10 mouse cellular contexts compared by ENCODE assay signal in the genomic region with DNA sequence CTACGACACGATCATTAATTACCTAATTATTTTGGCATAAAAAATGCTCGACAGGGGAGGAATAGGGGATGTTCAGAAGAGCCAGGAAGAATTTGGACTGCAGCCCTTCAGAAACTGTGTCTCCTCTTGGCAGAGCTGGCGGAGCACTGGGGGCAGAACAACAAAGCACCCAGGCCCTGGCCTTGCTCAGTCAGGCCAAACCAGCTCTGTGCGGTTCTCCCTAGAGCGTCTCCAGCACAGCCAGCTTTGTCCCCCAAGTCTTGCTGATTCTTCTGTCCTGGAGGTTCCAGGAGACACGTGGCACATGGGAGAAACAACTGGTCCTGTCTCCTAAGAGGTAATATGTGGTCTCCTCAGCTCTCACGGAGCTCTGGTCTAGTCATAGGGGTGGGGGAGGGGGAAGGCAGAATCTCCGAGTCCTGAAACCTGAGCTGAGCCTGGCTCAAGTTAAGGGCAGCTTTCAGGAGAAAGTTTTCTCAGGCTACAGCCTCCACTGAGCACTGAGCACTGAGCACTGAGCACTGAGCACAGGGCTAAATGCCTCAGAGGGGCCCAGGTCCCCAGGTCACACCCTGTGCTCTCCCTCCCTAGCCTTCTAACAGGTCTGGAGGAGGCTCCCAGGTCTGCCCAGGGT. TPM values are rescaled to one million over a fixed set of nuclear protein-coding genes. Genes with fewer than 3 reads are reported as not detected.
A peak's percentile ranks its signal among the peaks of the same experiment; 100 is the strongest.
DNase-seq lines count a peak whose midpoint lies in the region; ATAC-seq and TF ChIP-seq lines count a peak whose summit lies in the region.
"Had no signal": no experiment of that assay in that cellular context is flagged by ENCODE, and none has a peak within 500 bp of the region (broad histone marks: within the 10 kb centered on the region; RNA-seq: fewer than 3 reads in every experiment).

No protein-coding gene starts in this region.

- DNase-seq in heart, embryonic 10.5 days (ENCODE audit: low spot score), result no peak
- DNase-seq in heart, adult 2 months, result no peak
- peak; percentile 83 for DNase-seq in embryo, embryonic 10.5 days (ENCODE audit: low spot score)
- DNase-seq in hindbrain, postnatal 0 days (ENCODE audit: low spot score), result peak; percentile 71
- DNase-seq in midbrain, embryonic 10.5 days (ENCODE audit: low spot score), result no peak
- DNase-seq in B cell, adult 2 months, result no peak
- DNase-seq in thymus, postnatal 14 days, result no peak
- DNase-seq: cerebellum, adult 11-12 months had no signal

- H3K27ac ChIP-seq in heart, embryonic 10.5 days, result peak overlapping the region; percentile 73
- H3K27ac ChIP-seq in heart, adult 2 months, result no peak overlapping the region
- peak overlapping the region; percentile 76 for H3K27ac ChIP-seq in hindbrain, postnatal 0 days
- peak overlapping the region; percentile 68 for H3K27ac ChIP-seq in midbrain, embryonic 10.5 days (replicated peaks)
- H3K27ac ChIP-seq: liver, embryonic 15.5 days had no signal

- no peak overlapping the region for H3K4me3 ChIP-seq in heart, embryonic 10.5 days
- H3K4me3 ChIP-seq in heart, adult 2 months, result no peak overlapping the region
- no peak overlapping the region for H3K4me3 ChIP-seq in hindbrain, postnatal 0 days (ENCODE audit: low read length)
- no peak overlapping the region for H3K4me3 ChIP-seq in midbrain, embryonic 10.5 days
- H3K4me3 ChIP-seq: liver, embryonic 15.5 days had no signal

- H3K36me3 ChIP-seq in heart, embryonic 10.5 days, result peaks cover 12% of the 10 kb centered on the region
- no peaks in the 10 kb centered on the region for H3K36me3 ChIP-seq in heart, adult 2 months (ENCODE audit: control insufficient read depth, insufficient read depth, low read length)
- no peaks in the 10 kb centered on the region for H3K36me3 ChIP-seq in hindbrain, postnatal 0 days (ENCODE audit: insufficient read depth, low read length)
- no peaks in the 10 kb centered on the region for H3K36me3 ChIP-seq in midbrain, embryonic 10.5 days
- H3K36me3 ChIP-seq: liver, embryonic 15.5 days had no signal

- no peaks in the 10 kb centered on the region for H3K79me2 ChIP-seq in heart, adult 2 months (replicated peaks; ENCODE audit: control insufficient read depth, insufficient read depth, low read length)

- no peak for TF ChIP-seq EP300 in heart, adult 2 months (IDR thresholded peaks at IDR 0.05; ENCODE audit: insufficient read depth, low read depth, low read length)

- no peak overlapping the region for H3K4me2 ChIP-seq in hindbrain, postnatal 0 days (ENCODE audit: low read depth, low read length)
- H3K4me2 ChIP-seq: liver, embryonic 15.5 days had no signal

- intact Hi-C loops in heart, adult 2 months (cut with DNase I), result no loop called here

- no peak overlapping the region for H3K9ac ChIP-seq in heart, adult 2 months (ENCODE audit: low read depth, low read length)
- no peak overlapping the region for H3K9ac ChIP-seq in hindbrain, postnatal 0 days (replicated peaks; ENCODE audit: low read length)
- H3K9ac ChIP-seq: liver, embryonic 15.5 days had no signal

- TF ChIP-seq POLR2A in heart, adult 2 months (IDR thresholded peaks at IDR 0.05; ENCODE audit: insufficient read depth, low read depth, low read length), result no peak

- H3K9me3 ChIP-seq in heart, embryonic 10.5 days, result no peaks in the 10 kb centered on the region
- H3K9me3 ChIP-seq in hindbrain, postnatal 0 days (ENCODE audit: low read length), result no peaks in the 10 kb centered on the region
- no peaks in the 10 kb centered on the region for H3K9me3 ChIP-seq in midbrain, embryonic 10.5 days (replicated peaks)
- H3K9me3 ChIP-seq: liver, embryonic 15.5 days had no signal

- 40% methylated on average over 9 of the region's 9 CpGs for WGBS in heart, embryonic 10.5 days
- WGBS in heart, adult 2 months, result 67% methylated on average over 9 of the region's 9 CpGs
- 21% methylated on average over 9 of the region's 9 CpGs for WGBS in hindbrain, postnatal 0 days
- 37% methylated on average over 9 of the region's 9 CpGs for WGBS in midbrain, embryonic 10.5 days

- peak; percentile 65; the same call in 1 of the 2 replicates for ATAC-seq in hindbrain, postnatal 0 days
- ATAC-seq in erythroid progenitor cell, adult 5-6 weeks (replicated peaks; ENCODE audit: low FRiP score, poor library complexity, severe bottlenecking), result no peak

- no peaks in the 10 kb centered on the region for H3K27me3 ChIP-seq in heart, embryonic 10.5 days (ENCODE audit: insufficient read depth, poor library complexity, severe bottlenecking)
- no peaks in the 10 kb centered on the region for H3K27me3 ChIP-seq in heart, adult 2 months (ENCODE audit: control insufficient read depth, insufficient read depth, low read length)
- no peaks in the 10 kb centered on the region for H3K27me3 ChIP-seq in hindbrain, postnatal 0 days (ENCODE audit: insufficient read depth, low read length)
- H3K27me3 ChIP-seq in midbrain, embryonic 10.5 days (ENCODE audit: low read depth, poor library complexity, severe bottlenecking), result no peaks in the 10 kb centered on the region
- H3K27me3 ChIP-seq: liver, embryonic 15.5 days had no signal

- H3K4me1 ChIP-seq in heart, embryonic 10.5 days, result peaks cover 65% of the 10 kb centered on the region
- H3K4me1 ChIP-seq in heart, adult 2 months (ENCODE audit: control insufficient read depth, insufficient read depth, low read length), result no peaks in the 10 kb centered on the region; the same call in 1 of the 2 replicates
- peaks cover 26% of the 10 kb centered on the region for H3K4me1 ChIP-seq in hindbrain, postnatal 0 days (ENCODE audit: insufficient read depth, low read length)
- peaks cover 57% of the 10 kb centered on the region for H3K4me1 ChIP-seq in midbrain, embryonic 10.5 days

- TF ChIP-seq CTCF in heart, adult 2 months (IDR thresholded peaks at IDR 0.05), result no peak
- no peak for TF ChIP-seq CTCF in hindbrain, postnatal 0 days (IDR thresholded peaks at IDR 0.05; ENCODE audit: low read depth)

RNA-seq across cellular contexts. Expression of gene Nav1, which starts 43.2 kb away (rescaled TPM):
- 26.5 and 33.0 TPM in 2 replicates for polyA plus RNA-seq in heart, embryonic 10.5 days (2016; fragmentation: Nextera tagmentation; extraction: Ambion mirVana)
- total RNA-seq in heart, adult 2 months (2021), result 10 to 100 TPM; 19.1 to 20.7 TPM
- 15.2 and 16.8 TPM in 2 replicates for polyA plus RNA-seq in heart, adult 2 months (2012; rRNA removed)
- total RNA-seq in hindbrain, postnatal 0 days (2014; rRNA removed), result 90.0 and 106 TPM in 2 replicates
- polyA plus RNA-seq in hindbrain, postnatal 0 days (2015; fragmentation: Nextera tagmentation; extraction: Ambion mirVana), result 38.6 and 39.9 TPM in 2 replicates
- polyA plus RNA-seq in midbrain, embryonic 10.5 days (2016; fragmentation: Nextera tagmentation; extraction: Ambion mirVana), result 14.5 and 16.5 TPM in 2 replicates
- 4.3 and 11.7 TPM in 2 replicates for total RNA-seq in erythroid progenitor cell, adult 5-6 weeks (2015; ENCODE audit: low replicate concordance)
- 1.1 and 2.6 TPM in 2 replicates for total RNA-seq in erythroid progenitor cell, adult 5-6 weeks (2017; ENCODE audit: low replicate concordance)

Comparison
In these comparisons a context has a peak if more than half of its experiments do, and no peak if none do; other contexts are left out.
1. DNase-seq: peak in embryo, embryonic 10.5 days (single experiment) and hindbrain, postnatal 0 days (single experiment); none in heart, embryonic 10.5 days (single experiment), heart, adult 2 months (0 of 2), midbrain, embryonic 10.5 days (single experiment), B cell, adult 2 months (0 of 2) and thymus, postnatal 14 days (single experiment).